Mouse (Mus musculus): ENCODE data around the gene Cenph.

GRCm38 (mm10) chr13:100752529-100752928, 23.2 kb downstream of the Cenph start:
- TF ChIP-seq CTCF (conservative IDR thresholded peaks at IDR 0.05; ENCODE audit: insufficient read depth, insufficient read length, low read depth, low read length): no peak
- TF ChIP-seq POLR2A (IDR thresholded peaks at IDR 0.05; ENCODE audit: low read depth, low read length): no peak
